Mouse (Mus musculus): ENCODE measurements around the gene Olfr1357. TPM values are rescaled to one million over a fixed set of nuclear protein-coding genes. Genes with fewer than 3 reads are reported as not detected.

Gene Olfr1357
- total and polyA plus RNA-seq, 2 experiments, result not detected

- WGBS, result 33% methylated on average over 3 of the region's 3 CpGs
Measured at GRCm38 (mm10) chr10:78607602-78608001, 10.3 kb downstream of the Olfr1357 start.

GRCm38 (mm10) chr10:78605080-78605479 is 12.8 kb downstream of the Olfr1357 start:
- peak; percentile 49 for DNase-seq (ENCODE audit: extremely low read depth, low read depth, low spot score)
- H3K4me3 ChIP-seq (ENCODE audit: insufficient read depth, low read depth, low read length), result no peak overlapping the region
- 36% methylated on average over 3 of the region's 3 CpGs for WGBS

More at GRCm38 (mm10) chr10:78607602-78608001, 10.3 kb downstream of the Olfr1357 start:
- Histone ChIP-seq H3K79me2 (ENCODE audit: control insufficient read depth, insufficient read depth, low read length) (no peaks in the 10 kb centered on the region), H3K36me3 (ENCODE audit: control insufficient read depth, insufficient read depth, low read length) (no peaks in the 10 kb centered on the region), H3K27me3 (ENCODE audit: control insufficient read depth, insufficient read depth, low read length) (0 out of 2 replicates have a peak, but pooled peaks cover 3% of the 10 kb centered on the region), H3K4me3 (ENCODE audit: insufficient read depth, low read depth, low read length) (no peak overlapping the region), H3K4me1 (ENCODE audit: control insufficient read depth, insufficient read depth, low read length) (peaks cover 5% of the 10 kb centered on the region; the same call in 1 of the 2 replicates), H3K9ac (ENCODE audit: low read depth, low read length) (no peak overlapping the region), H3K27ac (replicated peaks; ENCODE audit: insufficient read depth, low read depth, low read length) (no peak overlapping the region)
- TF ChIP-seq POLR2A (IDR thresholded peaks at IDR 0.05; ENCODE audit: extremely low read depth, insufficient read depth, low read length) (no peak), CTCF (IDR thresholded peaks at IDR 0.05; ENCODE audit: low read depth, low read length) (no peak)
- DNase-seq (ENCODE audit: extremely low read depth, low read depth, low spot score), result peak; percentile 97

GRCm38 (mm10) chr10:78599865-78600264 is 18.0 kb downstream of the Olfr1357 start:
- Histone ChIP-seq H3K9ac (ENCODE audit: low read depth, low read length) (no peak overlapping the region), H3K4me3 (ENCODE audit: insufficient read depth, low read depth, low read length) (no peak overlapping the region), H3K4me1 (ENCODE audit: control insufficient read depth, insufficient read depth, low read length) (no peaks in the 10 kb centered on the region), H3K27me3 (ENCODE audit: control insufficient read depth, insufficient read depth, low read length) (peaks cover 13% of the 10 kb centered on the region; the same call in 1 of the 2 replicates), H3K36me3 (ENCODE audit: control insufficient read depth, insufficient read depth, low read length) (no peaks in the 10 kb centered on the region), H3K79me2 (ENCODE audit: control insufficient read depth, insufficient read depth, low read length) (no peaks in the 10 kb centered on the region), H3K27ac (replicated peaks; ENCODE audit: insufficient read depth, low read depth, low read length) (no peak overlapping the region)
- 79% methylated on average over 5 of the region's 5 CpGs for WGBS
- TF ChIP-seq CTCF (IDR thresholded peaks at IDR 0.05; ENCODE audit: low read depth, low read length) (no peak), POLR2A (IDR thresholded peaks at IDR 0.05; ENCODE audit: extremely low read depth, insufficient read depth, low read length) (no peak)
- DNase-seq (ENCODE audit: extremely low read depth, low read depth, low spot score), result no peak

More at GRCm38 (mm10) chr10:78605080-78605479, 12.8 kb downstream of the Olfr1357 start:
- TF ChIP-seq POLR2A (IDR thresholded peaks at IDR 0.05; ENCODE audit: extremely low read depth, insufficient read depth, low read length), result no peak
- peak; percentile 29; the same call in 1 of the 2 replicates for TF ChIP-seq CTCF (IDR thresholded peaks at IDR 0.05; ENCODE audit: low read depth, low read length)
- Histone ChIP-seq H3K9ac (ENCODE audit: low read depth, low read length) (no peak overlapping the region), H3K27ac (replicated peaks; ENCODE audit: insufficient read depth, low read depth, low read length) (no peak overlapping the region), H3K27me3 (ENCODE audit: control insufficient read depth, insufficient read depth, low read length) (0 out of 2 replicates have a peak, but pooled peaks cover 3% of the 10 kb centered on the region), H3K79me2 (ENCODE audit: control insufficient read depth, insufficient read depth, low read length) (no peaks in the 10 kb centered on the region), H3K4me1 (ENCODE audit: control insufficient read depth, insufficient read depth, low read length) (peaks cover 5% of the 10 kb centered on the region; the same call in 1 of the 2 replicates), H3K36me3 (ENCODE audit: control insufficient read depth, insufficient read depth, low read length) (no peaks in the 10 kb centered on the region)

- no peak overlapping the region for H3K4me3 ChIP-seq (ENCODE audit: insufficient read depth, low read depth, low read length)
- H3K27me3 ChIP-seq (ENCODE audit: control insufficient read depth, insufficient read depth, low read length), result peaks cover 20% of the 10 kb centered on the region; the same call in 1 of the 2 replicates
- no peaks in the 10 kb centered on the region for H3K79me2 ChIP-seq (ENCODE audit: control insufficient read depth, insufficient read depth, low read length)
- H3K36me3 ChIP-seq (ENCODE audit: control insufficient read depth, insufficient read depth, low read length), result no peaks in the 10 kb centered on the region
- DNase-seq (ENCODE audit: extremely low read depth, low read depth, low spot score), result no peak
- no peaks in the 10 kb centered on the region for H3K4me1 ChIP-seq (ENCODE audit: control insufficient read depth, insufficient read depth, low read length)
- TF ChIP-seq CTCF (IDR thresholded peaks at IDR 0.05; ENCODE audit: low read depth, low read length) (no peak), POLR2A (IDR thresholded peaks at IDR 0.05; ENCODE audit: extremely low read depth, insufficient read depth, low read length) (no peak)
- H3K27ac ChIP-seq (replicated peaks; ENCODE audit: insufficient read depth, low read depth, low read length), result no peak overlapping the region
- no peak overlapping the region for H3K9ac ChIP-seq (ENCODE audit: low read depth, low read length)
Measured at GRCm38 (mm10) chr10:78594566-78594965, 23.3 kb downstream of the Olfr1357 start.

GRCm38 (mm10) chr10:78594157-78594556 is 23.7 kb downstream of the Olfr1357 start:
- DNase-seq (ENCODE audit: extremely low read depth, low read depth, low spot score), result no peak
- Histone ChIP-seq H3K79me2 (ENCODE audit: control insufficient read depth, insufficient read depth, low read length) (no peaks in the 10 kb centered on the region), H3K36me3 (ENCODE audit: control insufficient read depth, insufficient read depth, low read length) (no peaks in the 10 kb centered on the region), H3K9ac (ENCODE audit: low read depth, low read length) (no peak overlapping the region), H3K4me3 (ENCODE audit: insufficient read depth, low read depth, low read length) (no peak overlapping the region), H3K27ac (replicated peaks; ENCODE audit: insufficient read depth, low read depth, low read length) (no peak overlapping the region), H3K27me3 (ENCODE audit: control insufficient read depth, insufficient read depth, low read length) (peaks cover 20% of the 10 kb centered on the region; the same call in 1 of the 2 replicates), H3K4me1 (ENCODE audit: control insufficient read depth, insufficient read depth, low read length) (no peaks in the 10 kb centered on the region)
- WGBS, result 72% methylated on average over 6 of the region's 6 CpGs
- TF ChIP-seq CTCF (IDR thresholded peaks at IDR 0.05; ENCODE audit: low read depth, low read length) (no peak), POLR2A (IDR thresholded peaks at IDR 0.05; ENCODE audit: extremely low read depth, insufficient read depth, low read length) (no peak)

- no peaks in the 10 kb centered on the region for H3K36me3 ChIP-seq (ENCODE audit: control insufficient read depth, insufficient read depth, low read length)
- no peaks in the 10 kb centered on the region for H3K79me2 ChIP-seq (ENCODE audit: control insufficient read depth, insufficient read depth, low read length)
- no peak overlapping the region for H3K4me3 ChIP-seq (ENCODE audit: insufficient read depth, low read depth, low read length)
- no peak overlapping the region for H3K9ac ChIP-seq (ENCODE audit: low read depth, low read length)
- TF ChIP-seq POLR2A (IDR thresholded peaks at IDR 0.05; ENCODE audit: extremely low read depth, insufficient read depth, low read length) (no peak), CTCF (IDR thresholded peaks at IDR 0.05; ENCODE audit: low read depth, low read length) (no peak)
- H3K27me3 ChIP-seq (ENCODE audit: control insufficient read depth, insufficient read depth, low read length), result peaks cover 20% of the 10 kb centered on the region; the same call in 1 of the 2 replicates
- DNase-seq (ENCODE audit: extremely low read depth, low read depth, low spot score), result no peak
- H3K27ac ChIP-seq (replicated peaks; ENCODE audit: insufficient read depth, low read depth, low read length), result no peak overlapping the region
- H3K4me1 ChIP-seq (ENCODE audit: control insufficient read depth, insufficient read depth, low read length), result no peaks in the 10 kb centered on the region
- 88% methylated on average over 5 of the region's 5 CpGs for WGBS
Measured at GRCm38 (mm10) chr10:78593736-78594135, 24.1 kb downstream of the Olfr1357 start.
